Mouse (Mus musculus) urinary bladder, postnatal 36 days (tissue): ENCODE measurements around the gene Lad1.

Experiments used
- DNase-seq, 2 experiments: peaks; one replicate each; pipeline ENCODE4 v3.0.0; 2022; ENCODE audit warnings: low spot score in 2 of 2, mixed read lengths in 1 of 2

Gene Lad1

GRCm38 (mm10) chr1:135818481-135819086, at the start of gene Lad1:
TSS of gene Lad1 (plus strand) at chr1:135818598.
- peak; percentile 70 to 73 for DNase-seq

GRCm38 (mm10) chr1:135770237-135770636, 48.2 kb upstream of the Lad1 start:
- no peak for DNase-seq

GRCm38 (mm10) chr1:135770896-135771572, 47.4 kb upstream of the Lad1 start:
- peak; percentile 68 to 82 for DNase-seq

- no peak for DNase-seq
Observed at GRCm38 (mm10) chr1:135771573-135771970, 46.8 kb upstream of the Lad1 start.

GRCm38 (mm10) chr1:135776596-135776995, 41.8 kb upstream of the Lad1 start:
- DNase-seq: no peak

GRCm38 (mm10) chr1:135777046-135777445, 41.4 kb upstream of the Lad1 start:
- DNase-seq: no peak

- peak in 1 of 2 experiments; percentile 50 for DNase-seq
Observed at GRCm38 (mm10) chr1:135778780-135779535, 39.4 kb upstream of the Lad1 start, which contains the start of gene Tnni1. TSS of gene Tnni1 (plus strand) at chr1:135779434.

GRCm38 (mm10) chr1:135780649-135781048, 37.7 kb upstream of the Lad1 start:
- DNase-seq: no peak

GRCm38 (mm10) chr1:135781220-135781619, 37.2 kb upstream of the Lad1 start:
- DNase-seq: peak; percentile 65 to 72

- no peak for DNase-seq
Observed at GRCm38 (mm10) chr1:135782816-135783215, 35.6 kb upstream of the Lad1 start.

- DNase-seq: peak; percentile 67 to 79
Observed at GRCm38 (mm10) chr1:135787799-135788198, 30.6 kb upstream of the Lad1 start.

GRCm38 (mm10) chr1:135788708-135789107, 29.7 kb upstream of the Lad1 start:
- peak; percentile 56 to 64 for DNase-seq

GRCm38 (mm10) chr1:135789815-135790214, 28.6 kb upstream of the Lad1 start:
- DNase-seq: peak; percentile 70 to 72

- no peak for DNase-seq
Observed at GRCm38 (mm10) chr1:135792143-135792939, 26.1 kb upstream of the Lad1 start.

GRCm38 (mm10) chr1:135793370-135794215, 24.8 kb upstream of the Lad1 start:
- peak; percentile 66 to 79 for DNase-seq

GRCm38 (mm10) chr1:135794216-135795134, 23.9 kb upstream of the Lad1 start:
- DNase-seq: peak; percentile 25 to 43

- no peak for DNase-seq
Observed at GRCm38 (mm10) chr1:135798492-135798891, 19.9 kb upstream of the Lad1 start.

- no peak for DNase-seq
Observed at GRCm38 (mm10) chr1:135799109-135799627, 19.2 kb upstream of the Lad1 start.

GRCm38 (mm10) chr1:135800192-135800950, 18.0 kb upstream of the Lad1 start:
- no peak for DNase-seq
